Mouse (Mus musculus) gastrocnemius, postnatal 36 days (tissue): ENCODE results near the gene Fbxo41. TPM values are rescaled to one million over a fixed set of nuclear protein-coding genes. Genes with fewer than 3 reads are reported as not detected.

Source experiments
- DNase-seq, 2 experiments: peaks; one replicate each; pipeline ENCODE4 v3.0.0; 2022
- intact Hi-C: fragments of 180-260 bp; cut with DNase I; formaldehyde crosslinking; loops from one replicate; pipeline ENCODE4 v1.15.1; 2025
- long read RNA-seq, 2 experiments: library from polyadenylated mRNA; stranded (forward); transcript quantifications; one replicate each; pipeline ENCODE4 v2.0.0; 2021
- total RNA-seq, 2 experiments: library from RNA; stranded (reverse); gene quantifications; 2 replicates each; pipeline ENCODE4 v1.2.3; 2021

Fbxo41 gene
- under 1 TPM in 1 of 2 experiments, not detected in 1; 0.03 TPM for total RNA-seq
- long read RNA-seq, experiment 1: 0 reads
- long read RNA-seq, experiment 2: 0 reads

DNA sequence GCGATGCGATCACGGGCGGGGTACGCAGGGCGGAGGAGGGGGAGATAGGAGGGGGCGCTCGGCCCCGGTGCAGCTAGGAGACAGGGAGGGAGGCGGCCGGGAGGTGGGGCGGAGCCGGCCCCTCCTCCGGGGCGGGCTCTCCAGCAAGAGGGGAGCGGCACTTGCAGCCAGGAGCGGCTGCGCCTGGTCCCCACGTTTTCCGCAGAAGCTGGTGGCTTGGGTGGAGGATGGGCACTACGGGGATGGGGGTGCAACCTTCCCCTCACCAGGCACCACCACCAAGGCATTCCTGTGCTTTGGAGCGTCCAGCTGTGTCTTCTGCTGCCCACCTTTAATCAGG, at the start of gene Fbxo41:
Gene Fbxo41, minus strand, starts transcription at position 84 of the 340 bp plus-strand sequence.
- DNase-seq: no peak
- intact Hi-C loops: no loop called here

DNA sequence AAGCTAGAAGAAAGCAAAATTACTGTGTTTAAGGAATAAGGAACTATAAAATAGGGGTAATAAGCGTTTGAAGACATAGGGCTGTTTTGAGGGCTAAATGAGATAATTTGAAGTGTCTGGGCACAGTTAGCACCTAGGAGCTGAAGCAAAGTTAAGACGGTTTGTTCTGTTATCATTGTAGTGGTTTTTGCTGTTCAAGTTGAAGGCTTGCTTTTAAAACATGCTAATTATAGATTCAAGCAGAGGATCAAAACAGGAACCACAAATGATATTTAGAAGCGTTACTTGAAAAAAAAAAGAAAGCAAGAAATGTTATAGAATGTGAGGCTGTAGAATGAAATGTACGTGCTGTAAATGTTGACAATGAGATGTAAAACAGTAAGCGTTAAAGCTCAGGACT, 44.8 kb upstream of the Fbxo41 start:
- intact Hi-C loops: no loop called here
- no peak for DNase-seq

DNA sequence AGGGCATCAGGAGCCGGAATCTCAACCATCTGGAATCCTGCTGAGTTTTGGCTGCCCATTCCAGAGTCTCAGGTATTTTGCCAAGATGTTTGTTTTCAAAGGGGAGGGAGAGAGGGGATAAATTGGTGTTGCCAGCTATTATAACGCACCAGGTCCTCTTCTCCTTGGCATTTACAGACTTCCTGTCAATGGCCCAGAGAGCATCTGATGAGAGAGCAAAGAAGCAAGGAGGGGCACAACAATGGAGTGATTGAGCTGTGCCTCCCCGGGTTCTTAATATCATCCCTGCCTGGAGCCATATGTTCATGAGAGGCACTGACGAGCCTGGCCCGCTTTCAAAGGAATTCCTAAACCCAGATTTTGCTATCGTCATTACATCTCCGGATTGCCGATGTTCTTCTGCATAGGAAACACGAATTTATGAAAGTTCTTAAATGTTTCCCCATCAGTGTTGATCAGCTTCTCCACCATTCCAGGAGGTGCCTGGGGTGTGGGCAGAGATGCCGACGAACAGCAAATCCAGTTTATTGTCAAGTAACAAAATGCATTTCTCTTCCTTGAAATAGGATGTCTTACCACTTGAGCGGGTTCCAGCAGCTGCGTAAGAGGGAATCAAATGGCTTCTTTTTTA, 41.6 kb upstream of the Fbxo41 start:
- intact Hi-C loops: no loop called here
- DNase-seq: no peak

DNA sequence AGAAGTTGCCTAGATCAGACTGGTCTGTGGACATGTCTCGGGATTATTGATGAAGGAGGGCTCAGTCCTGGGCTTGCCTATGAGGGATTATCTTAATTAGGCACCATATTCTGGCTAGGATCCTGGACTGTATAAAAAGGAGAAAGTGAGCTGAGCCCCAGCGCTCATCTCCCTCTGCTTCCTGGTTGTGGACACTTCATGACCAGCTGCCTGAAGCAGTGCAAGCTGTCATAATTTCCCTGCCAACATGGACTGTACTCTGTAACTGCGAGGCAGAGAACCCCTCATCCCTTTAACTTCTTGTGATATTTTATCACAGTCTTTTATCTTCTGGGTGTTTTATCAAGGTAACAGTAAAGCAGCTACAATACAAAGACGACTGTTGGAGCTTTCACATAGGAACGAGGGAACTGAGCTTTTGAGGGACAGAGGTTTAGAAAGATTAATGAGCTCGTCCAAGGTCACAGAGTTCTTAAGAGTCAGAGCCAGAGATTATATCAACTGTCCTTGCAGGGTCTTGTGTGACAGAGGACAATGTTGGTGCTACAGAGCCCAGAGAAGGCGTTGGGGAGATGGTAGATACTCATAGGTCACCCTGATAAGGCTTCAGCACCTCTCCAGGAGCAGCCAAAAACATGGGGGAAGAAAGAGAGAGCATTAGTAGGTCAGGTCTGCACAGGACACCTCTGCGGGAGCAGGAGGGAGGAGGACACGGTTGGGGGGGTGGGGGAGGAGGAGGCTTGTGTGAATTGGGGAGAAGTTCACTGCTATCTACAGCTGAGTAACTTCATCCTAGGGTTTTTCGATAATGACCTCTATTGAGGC, 40.8 kb upstream of the Fbxo41 start:
- intact Hi-C loops: no loop called here
- DNase-seq: no peak

- intact Hi-C loops: no loop called here
- DNase-seq: no peak
Measured at GRCm38 (mm10) chr6:85522825-85523224, 20.0 kb upstream of the Fbxo41 start.

- DNase-seq: no peak
- intact Hi-C loops: no loop called here
Measured at GRCm38 (mm10) chr6:85522026-85522425, 19.2 kb upstream of the Fbxo41 start.

DNA sequence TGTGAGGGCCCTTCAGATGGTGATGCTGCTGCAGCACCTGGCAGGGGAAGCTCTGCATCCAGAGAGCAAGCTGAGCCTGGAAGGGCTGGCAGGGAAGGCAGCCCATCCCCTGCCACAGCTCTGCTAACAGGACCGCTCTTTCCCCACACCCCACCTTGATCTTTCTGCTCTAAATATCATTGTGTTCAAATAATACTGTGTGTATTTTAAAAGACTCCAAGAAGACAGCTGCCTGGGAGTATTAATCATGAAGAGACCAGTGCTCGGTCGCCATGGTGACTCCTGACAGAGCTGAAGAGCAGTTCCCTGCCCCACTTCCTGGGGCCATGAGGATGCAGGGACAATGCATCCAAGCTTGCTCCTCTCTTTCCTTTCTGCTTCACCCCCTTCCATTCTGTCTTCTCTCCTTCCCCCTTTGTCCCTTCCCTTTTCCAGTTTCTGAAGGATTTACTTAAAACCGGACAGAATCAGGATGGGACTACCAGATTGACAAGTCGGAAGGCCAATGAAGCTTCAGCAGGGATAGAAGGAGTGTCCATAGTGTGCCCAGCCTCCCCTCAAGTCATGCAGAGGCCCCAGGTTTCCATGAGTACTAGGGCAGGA, 15.4 kb upstream of the Fbxo41 start:
- intact Hi-C loops: no loop called here

DNA sequence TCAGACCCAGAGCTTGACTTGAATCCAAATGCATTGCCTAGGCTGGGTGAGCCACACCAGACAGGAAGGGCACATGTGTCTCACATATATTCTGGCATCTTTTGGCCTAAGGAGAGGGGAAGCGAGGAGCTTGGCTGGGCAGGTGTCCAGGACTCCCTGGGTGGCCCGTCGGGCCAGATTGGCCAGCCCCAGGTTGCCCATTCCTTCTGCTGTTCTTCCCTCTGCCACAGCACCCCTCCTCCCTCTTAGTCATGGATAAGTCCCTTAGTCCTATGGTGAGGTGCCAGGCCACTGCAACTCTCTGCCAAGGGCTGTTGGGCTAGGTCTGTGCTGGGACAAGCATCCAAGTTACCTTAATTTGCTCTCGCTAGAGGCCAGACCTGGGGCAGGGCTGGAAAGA, 13.1 kb upstream of the Fbxo41 start:
- intact Hi-C loops: no loop called here

More for the DNA sequence above, 15.4 kb upstream of the Fbxo41 start:
- no peak for DNase-seq

DNA sequence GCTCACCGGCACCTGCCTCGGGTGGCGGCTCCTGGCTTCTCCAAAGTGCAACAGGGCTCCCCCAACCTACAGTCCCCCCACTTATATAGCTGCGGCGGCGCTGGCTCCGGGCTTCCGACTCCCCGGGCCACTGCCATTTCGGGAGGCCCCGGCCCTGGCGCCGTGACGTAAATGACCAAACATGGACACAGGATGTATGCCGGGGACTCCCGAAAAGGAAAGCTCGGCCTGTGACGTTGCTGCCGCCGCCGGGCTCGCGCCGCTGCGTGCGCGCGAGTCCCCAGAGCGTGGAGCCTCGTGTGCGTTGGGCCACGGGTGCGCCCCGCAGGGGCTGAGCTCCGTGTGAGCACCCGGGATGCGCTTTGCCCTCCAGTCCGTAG, 10.7 kb upstream of the Fbxo41 start, which contains the start of gene Egr4:
Gene Egr4, minus strand, starts transcription at position 59 of the 380 bp plus-strand sequence.
- no peak for DNase-seq
- intact Hi-C loops: no loop called here

More for the DNA sequence above, 13.1 kb upstream of the Fbxo41 start:
- no peak for DNase-seq

GRCm38 (mm10) chr6:85512577-85513530, 10.1 kb upstream of the Fbxo41 start:
- no peak for DNase-seq
- intact Hi-C loops: no loop called here

GRCm38 (mm10) chr6:85512056-85512440, 9.3 kb upstream of the Fbxo41 start:
- intact Hi-C loops: no loop called here
- no peak for DNase-seq

- no peak for DNase-seq
Measured at GRCm38 (mm10) chr6:85511286-85512055, 8.7 kb upstream of the Fbxo41 start.

GRCm38 (mm10) chr6:85510476-85510875, 7.7 kb upstream of the Fbxo41 start:
- intact Hi-C loops: no loop called here
- DNase-seq: no peak

More at GRCm38 (mm10) chr6:85511286-85512055, 8.7 kb upstream of the Fbxo41 start:
- intact Hi-C loops: no loop called here

DNA sequence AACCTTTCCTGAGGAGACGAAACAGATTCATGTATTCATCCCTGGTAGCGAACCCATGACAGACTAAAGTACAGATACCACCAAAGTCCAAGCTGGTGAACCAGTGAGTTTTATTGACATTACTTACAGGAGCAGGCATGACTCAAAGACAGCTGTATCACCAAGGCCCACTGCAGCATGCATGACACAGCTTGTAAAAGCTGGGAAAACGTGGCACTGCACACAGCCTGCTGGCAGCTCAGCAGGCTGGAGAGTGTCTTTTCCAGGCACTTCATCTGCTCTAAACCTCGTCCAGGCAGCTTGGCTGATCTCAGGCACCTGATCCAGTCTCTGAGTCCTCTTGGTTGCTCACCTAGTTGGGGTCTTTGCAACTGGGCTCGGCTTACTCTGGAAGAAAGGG, 5.8 kb upstream of the Fbxo41 start:
- DNase-seq: no peak
- intact Hi-C loops: no loop called here

DNA sequence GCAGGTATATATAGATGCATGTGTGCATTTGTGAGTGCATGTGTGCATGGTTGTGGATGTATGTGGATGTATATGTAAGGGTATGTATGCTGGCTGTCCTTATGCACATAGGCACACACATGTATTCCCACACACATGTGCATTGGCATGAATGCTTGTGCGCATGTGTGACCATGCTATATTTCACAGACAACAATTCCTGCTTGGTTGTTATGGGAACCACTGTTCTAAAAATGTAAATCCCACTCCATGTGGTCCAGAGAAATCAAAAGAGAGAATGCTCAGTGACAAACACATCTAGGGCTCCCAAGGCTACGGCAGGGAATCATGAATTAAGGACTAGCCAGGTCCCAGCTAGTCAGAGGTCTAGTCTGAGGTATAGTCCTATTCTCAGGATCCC, 2.1 kb upstream of the Fbxo41 start:
- DNase-seq: no peak
- intact Hi-C loops: no loop called here

DNA sequence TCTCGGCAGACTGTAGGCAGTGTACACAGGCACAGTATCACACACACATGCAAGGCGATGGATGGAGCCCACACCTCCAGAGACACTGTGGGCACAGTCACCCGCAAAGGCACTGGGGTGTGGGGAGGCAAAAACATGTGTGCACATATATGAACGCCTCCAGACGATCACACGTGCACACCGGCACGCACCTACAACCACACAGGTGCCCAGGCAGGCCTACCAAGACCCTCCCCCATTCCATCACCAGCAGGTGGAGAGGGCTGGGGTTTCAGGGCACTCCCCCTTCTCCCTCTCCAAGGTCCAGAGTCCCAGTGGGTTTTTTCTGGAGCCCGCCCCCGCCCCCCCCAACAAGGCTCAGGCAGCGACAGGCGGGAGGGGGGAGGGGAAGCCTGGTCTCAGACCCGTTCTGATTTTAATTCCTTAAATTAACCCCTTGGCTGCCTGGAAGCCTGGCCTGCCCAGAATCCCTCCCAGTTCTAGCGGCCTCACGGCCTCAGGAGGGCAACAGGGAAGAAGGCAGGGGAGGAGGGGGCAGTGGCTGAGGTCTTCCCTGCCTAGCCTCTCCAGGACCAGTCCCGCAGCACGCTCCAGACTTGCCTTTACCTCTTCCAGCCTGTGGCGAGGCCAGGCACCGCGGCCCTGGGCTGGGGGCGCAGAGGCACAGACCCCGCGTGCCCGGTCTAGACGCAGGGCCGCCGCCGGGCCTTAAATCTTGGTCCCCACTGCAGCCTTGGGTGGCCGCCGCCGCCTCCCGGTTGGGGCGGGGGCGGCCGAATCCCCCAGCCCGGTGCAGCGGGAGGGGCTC, 487 bp downstream of the Fbxo41 start:
- intact Hi-C loops: no loop called here
- DNase-seq: no peak

- intact Hi-C loops: no loop called here
- DNase-seq: no peak
Measured at GRCm38 (mm10) chr6:85501571-85502102, 1.2 kb downstream of the Fbxo41 start.

DNA sequence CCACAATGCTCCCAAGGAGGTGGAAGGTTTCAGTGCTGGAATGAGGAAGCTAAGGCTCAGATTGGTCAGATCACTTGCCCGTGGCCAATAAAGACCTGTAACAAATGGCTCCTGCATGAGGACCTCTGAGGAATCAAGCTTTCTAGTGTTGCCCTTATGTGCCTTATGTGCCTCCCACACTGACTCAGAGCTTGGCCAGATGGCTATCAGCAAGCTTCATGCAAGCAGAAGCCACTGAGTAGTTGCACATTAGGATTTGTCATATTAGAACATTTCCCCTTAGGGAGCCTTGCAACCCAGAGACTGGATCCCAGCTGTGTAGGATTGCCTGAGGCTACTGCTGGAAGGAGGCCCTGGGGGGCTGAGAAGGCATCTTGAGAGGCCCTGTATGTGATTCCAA, 2.4 kb downstream of the Fbxo41 start:
- intact Hi-C loops: no loop called here
- DNase-seq: no peak

DNA sequence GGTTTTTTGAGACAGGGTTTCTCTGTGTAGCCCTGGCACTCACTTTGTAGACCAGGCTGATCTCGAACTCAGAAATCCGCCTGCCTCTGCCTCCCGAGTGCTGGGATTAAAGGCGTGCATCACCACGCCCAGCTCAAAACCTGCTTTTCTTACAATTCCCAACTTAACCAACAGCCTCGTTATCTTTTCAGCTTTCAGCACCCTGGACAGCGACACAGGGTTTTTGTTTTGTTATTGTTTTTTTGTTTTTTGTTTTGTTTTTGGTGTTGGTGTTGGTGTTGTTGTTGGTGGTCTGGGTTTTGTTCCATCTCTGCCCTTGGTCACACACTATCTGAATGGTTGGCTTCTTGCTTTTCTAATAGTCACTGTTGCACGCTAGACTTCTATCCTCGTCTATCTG, 4.6 kb downstream of the Fbxo41 start:
- intact Hi-C loops: no loop called here
- no peak for DNase-seq
